ENCODE assay signal across 9 mouse cellular contexts in the genomic region with DNA sequence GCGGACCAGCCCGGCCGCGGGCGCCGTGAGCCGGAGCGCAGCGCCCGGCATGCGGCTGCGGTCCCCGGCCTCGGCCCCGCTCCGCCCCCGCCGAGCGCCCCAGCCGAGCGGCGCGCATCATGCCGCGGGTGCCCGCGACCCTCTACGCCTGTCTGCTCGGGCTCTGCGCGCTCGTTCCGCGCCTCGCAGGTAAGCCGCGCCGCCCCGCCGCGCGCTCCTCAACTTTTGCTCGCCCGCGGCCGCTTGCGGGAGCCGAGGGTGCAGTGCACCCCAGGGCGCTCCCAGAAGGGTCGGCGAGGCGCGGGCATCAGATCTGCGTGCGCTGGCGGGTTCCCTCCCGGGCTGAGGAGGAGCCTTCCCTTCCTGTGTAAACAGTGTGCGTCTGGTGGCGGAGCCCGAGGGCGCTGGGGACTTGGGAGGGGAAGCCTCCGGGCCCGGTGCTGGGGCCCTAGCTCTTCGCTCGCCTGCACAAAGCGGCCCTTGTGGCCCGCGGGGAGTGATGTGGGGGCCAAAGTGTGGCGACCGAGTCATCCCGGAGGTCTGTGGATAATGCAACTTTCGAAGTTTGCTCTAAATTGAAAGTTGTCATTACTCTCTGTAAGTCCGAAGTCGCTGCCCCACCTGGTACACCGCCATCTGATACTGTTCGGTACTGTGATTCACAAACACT. TPM values are rescaled to one million over a fixed set of nuclear protein-coding genes. Genes with fewer than 3 reads are reported as not detected.
DNase-seq lines count a peak whose midpoint lies in the region; ATAC-seq and TF ChIP-seq lines count a peak whose summit lies in the region.
"Had no signal": no experiment of that assay in that cellular context is flagged by ENCODE, and none has a peak within 500 bp of the region (broad histone marks: within the 10 kb centered on the region; RNA-seq: fewer than 3 reads in every experiment).

No protein-coding gene starts in this region.

- no peaks in the 10 kb centered on the region for H3K9me3 ChIP-seq in forebrain, embryonic 12.5 days

- H3K9ac ChIP-seq in forebrain, embryonic 12.5 days: peak overlapping the region; percentile 74

- TF ChIP-seq CTCF in bone marrow, adult 2 months (IDR thresholded peaks at IDR 0.05; ENCODE audit: control insufficient read depth, insufficient read depth, low read length): no peak
- 0 out of 2 replicates have a peak, but pooled peaks have one; percentile 16 for TF ChIP-seq CTCF in layer of hippocampus, adult 2 months (conservative IDR thresholded peaks at IDR 0.05)

- peak; percentile 69; the same call in 1 of the 2 replicates for ATAC-seq in cerebellum, adult (ENCODE audit: insufficient number of reproducible peaks, low FRiP score, low TSS enrichment)
- peak; percentile 49 for ATAC-seq in forebrain, embryonic 12.5 days (ENCODE audit: low FRiP score)

- 3% methylated on average over 72 of the region's 76 CpGs for whole genome bisulfite sequencing in bone marrow, adult 2 months
- WGBS in forebrain, embryonic 12.5 days: under 1% methylated on average over 67 of the region's 76 CpGs
- WGBS in macrophage (ENCODE audit: missing documents): under 1% methylated on average over 54 of the region's 76 CpGs

- peak overlapping the region; percentile 99 for H3K4me2 ChIP-seq in forebrain, embryonic 12.5 days

- TF ChIP-seq POLR2A in bone marrow, adult 2 months (IDR thresholded peaks at IDR 0.05; ENCODE audit: borderline replicate concordance, control insufficient read depth, low read depth, low read length): no peak

- peak overlapping the region; percentile 63 for H3K4me3 ChIP-seq in bone marrow, adult 2 months (replicated peaks; ENCODE audit: control insufficient read depth, low read depth, low read length)
- H3K4me3 ChIP-seq in forebrain, embryonic 12.5 days (replicated peaks): peak overlapping the region; percentile 80
- H3K4me3 ChIP-seq in layer of hippocampus, adult 2 months: peak overlapping the region; percentile 69
- peak overlapping the region; percentile 85 for H3K4me3 ChIP-seq in macrophage (ENCODE audit: inconsistent target)

- H3K79me2 ChIP-seq in macrophage (ENCODE audit: inconsistent target): peaks cover 50% of the 10 kb centered on the region

- no peak for DNase-seq in cerebellum, adult 9-10 months
- peak; percentile 55 to 77 for DNase-seq in heart, postnatal 36 days
- peak in 1 of 2 experiments; percentile 23 for DNase-seq in layer of hippocampus, adult 2 months (ENCODE audit: low spot score in 2 of 2)
- peak; percentile 24 for DNase-seq in splenic B cell, adult 2 months (ENCODE audit: low read depth, low spot score)

- intact Hi-C loops in heart, postnatal 36 days (cut with DNase I): loop anchor here (2.0 kb wide), 2 partner anchors 31 to 63 kb away; no protein-coding TSS in a partner anchor

- H3K27me3 ChIP-seq in forebrain, embryonic 12.5 days: peaks cover 63% of the 10 kb centered on the region
- H3K27me3 ChIP-seq in splenic B cell, adult 2 months (ENCODE audit: control insufficient read depth, insufficient read depth, low read length, poor library complexity, severe bottlenecking): no peaks in the 10 kb centered on the region; the same call in 1 of the 2 replicates

- H3K4me1 ChIP-seq in bone marrow, adult 2 months (ENCODE audit: control insufficient read depth, insufficient read depth, low read length): no peaks in the 10 kb centered on the region
- peaks cover 45% of the 10 kb centered on the region for H3K4me1 ChIP-seq in forebrain, embryonic 12.5 days

- peak overlapping the region; percentile 4; the same call in 1 of the 2 replicates for H3K27ac ChIP-seq in bone marrow, adult 2 months (ENCODE audit: control insufficient read depth, insufficient read depth, low read depth, low read length, poor library complexity)
- H3K27ac ChIP-seq in forebrain, embryonic 12.5 days: peak overlapping the region; percentile 19; the same call in 1 of the 2 replicates
- peak overlapping the region; percentile 88 for H3K27ac ChIP-seq in layer of hippocampus, adult 2 months
- H3K27ac ChIP-seq in macrophage: peak overlapping the region; percentile 42

- no peaks in the 10 kb centered on the region for H3K36me3 ChIP-seq in forebrain, embryonic 12.5 days (replicated peaks)
- H3K36me3 ChIP-seq in macrophage (ENCODE audit: inconsistent target): no peaks in the 10 kb centered on the region
- H3K36me3 ChIP-seq in splenic B cell, adult 2 months (ENCODE audit: control insufficient read depth, insufficient read depth, low read length, poor library complexity, severe bottlenecking): no peaks in the 10 kb centered on the region

RNA-seq across cellular contexts. Expression of a gene that starts 0.5 kb away (rescaled TPM):
- polyA plus RNA-seq in bone marrow, adult 2 months (2011; ENCODE audit: insufficient read depth, insufficient read length, low replicate concordance, missing spikeins): 25.0 and 31.1 TPM in 2 replicates
- 15.7 and 23.1 TPM in 2 replicates for polyA plus RNA-seq in forebrain, embryonic 12.5 days (2016; fragmentation: Nextera tagmentation; extraction: Ambion mirVana)
- total RNA-seq in heart, postnatal 36 days (2021): 10 to 100 TPM; 87.2 to 94.3 TPM
- 10 to 100 TPM; 40.2 to 40.5 TPM for total RNA-seq in layer of hippocampus, adult 2 months (2021)
- total RNA-seq in macrophage (2018; cell fraction: chromatin; rRNA removed): 100 to 1,000 TPM in 1 of 26 experiments, 10 to 100 TPM in 22, 1 to 10 TPM in 3; 7.6 to 100 (median 36.7) TPM
- total RNA-seq in macrophage (2018; cell fraction: cytosol; rRNA removed): 100 to 1,000 TPM in 13 of 26 experiments, 10 to 100 TPM in 13; 54.3 to 204 (median 110) TPM
- 100 to 1,000 TPM in 16 of 26 experiments, 10 to 100 TPM in 10; 61.1 to 188 (median 117) TPM for total RNA-seq in macrophage (2018; cell fraction: nucleus; rRNA removed)
- 142 to 189 TPM (median 162 TPM) in 3 replicates for polyA plus RNA-seq in macrophage (2018)

RNA-seq across cellular contexts. Expression of a gene that starts 36.1 kb away (rescaled TPM):
- polyA plus RNA-seq in bone marrow, adult 2 months (2011; ENCODE audit: insufficient read depth, insufficient read length, low replicate concordance, missing spikeins): 5.4 and 6.4 TPM in 2 replicates
- polyA plus RNA-seq in forebrain, embryonic 12.5 days (2016; fragmentation: Nextera tagmentation; extraction: Ambion mirVana): 0.13 TPM in 1 of 2 replicates, not detected in the other
- under 1 TPM in 1 of 2 experiments, not detected in 1; 0.08 TPM for total RNA-seq in heart, postnatal 36 days (2021)
- total RNA-seq in layer of hippocampus, adult 2 months (2021): not detected
- not detected for total RNA-seq in macrophage (2018; cell fraction: chromatin; rRNA removed)
- under 1 TPM in 3 of 26 experiments, not detected in 23; 0.04 to 0.07 (median 0.05) TPM for total RNA-seq in macrophage (2018; cell fraction: cytosol; rRNA removed)
- total RNA-seq in macrophage (2018; cell fraction: nucleus; rRNA removed): under 1 TPM in 1 of 26 experiments, not detected in 25; 0.20 TPM
- 0.04 TPM in 1 of 3 replicates, not detected in the others for polyA plus RNA-seq in macrophage (2018)
- total RNA-seq: layer of hippocampus, adult 8-10 months had no signal

Comparison
In these comparisons a context has a peak if more than half of its experiments do, and no peak if none do; other contexts are left out.
1. H3K27ac ChIP-seq: peak in every context shown above with its lines; median percentile 88 in layer of hippocampus, adult 2 months; 42 in macrophage; 19 in forebrain, embryonic 12.5 days; 4 in bone marrow, adult 2 months.